Mouse (Mus musculus): Measurements from ENCODE around the gene Anxa4.

Anxa4 gene

DNA sequence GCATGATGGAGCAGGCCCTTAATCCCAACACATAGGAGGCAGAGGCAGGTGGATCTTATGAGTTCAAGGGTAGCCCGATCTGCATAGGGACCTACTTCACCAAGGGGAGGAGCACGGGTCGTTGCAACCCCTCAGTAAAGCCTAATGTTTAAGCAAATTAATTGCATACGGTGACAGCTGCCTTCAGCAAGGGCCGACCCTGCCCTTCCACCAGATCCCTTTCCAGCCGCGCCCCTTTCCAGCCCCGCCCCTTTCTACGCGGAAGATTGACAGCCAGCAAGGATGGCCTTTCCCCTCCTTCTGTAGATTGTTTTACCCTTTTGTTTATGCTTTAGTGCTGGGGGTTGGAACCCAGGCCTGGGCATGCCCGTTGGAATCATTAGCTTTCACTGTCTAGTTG, 8.0 kb upstream of the Anxa4 start:
- no peak for DNase-seq (ENCODE audit: extremely low spot score, low spot score)

DNA sequence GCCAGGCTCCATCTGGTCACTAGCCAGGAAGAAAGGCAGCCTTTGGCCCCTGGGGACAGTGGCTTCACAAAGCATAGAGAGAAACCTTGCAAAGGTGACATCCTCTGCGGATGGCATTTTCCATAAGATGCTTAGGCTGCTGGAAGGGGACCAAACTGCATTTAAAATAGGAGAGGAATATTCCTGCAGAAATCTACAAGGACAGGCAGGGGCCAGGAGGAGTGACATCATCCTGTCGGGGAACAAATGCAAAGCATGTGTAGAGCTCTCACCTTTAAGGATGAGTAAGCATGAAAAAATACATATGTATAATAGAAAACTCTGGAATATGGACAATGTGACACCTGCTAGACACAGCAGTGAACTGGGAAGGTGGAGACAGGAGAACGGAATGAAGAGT, 7.1 kb upstream of the Anxa4 start:
- DNase-seq (ENCODE audit: extremely low spot score, low spot score) = no peak

DNA sequence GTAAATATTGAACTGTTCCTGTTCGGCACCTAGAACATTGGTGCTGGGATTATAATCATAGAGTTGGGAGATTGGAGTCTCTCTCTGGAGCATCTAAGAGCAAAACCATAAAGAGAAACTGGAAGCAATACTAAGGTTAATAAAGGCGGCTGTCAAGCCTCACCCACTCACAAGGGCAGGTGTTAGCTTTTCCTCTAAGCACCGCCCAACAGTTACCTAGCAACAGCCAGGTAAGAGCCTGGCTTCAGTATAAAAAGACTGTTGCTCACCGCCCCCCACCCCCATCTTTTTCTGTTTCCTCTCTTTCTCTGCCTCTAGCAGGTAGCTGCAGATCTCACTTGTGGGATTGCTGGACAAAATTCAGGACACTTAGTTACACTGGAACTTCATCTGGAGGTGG, 4.1 kb upstream of the Anxa4 start:
- no peak for DNase-seq (ENCODE audit: extremely low spot score, low spot score)

GRCm38 (mm10) chr6:86793957-86794356, 573 bp upstream of the Anxa4 start:
- peak; percentile 16 for DNase-seq (ENCODE audit: extremely low spot score, low spot score)

DNA sequence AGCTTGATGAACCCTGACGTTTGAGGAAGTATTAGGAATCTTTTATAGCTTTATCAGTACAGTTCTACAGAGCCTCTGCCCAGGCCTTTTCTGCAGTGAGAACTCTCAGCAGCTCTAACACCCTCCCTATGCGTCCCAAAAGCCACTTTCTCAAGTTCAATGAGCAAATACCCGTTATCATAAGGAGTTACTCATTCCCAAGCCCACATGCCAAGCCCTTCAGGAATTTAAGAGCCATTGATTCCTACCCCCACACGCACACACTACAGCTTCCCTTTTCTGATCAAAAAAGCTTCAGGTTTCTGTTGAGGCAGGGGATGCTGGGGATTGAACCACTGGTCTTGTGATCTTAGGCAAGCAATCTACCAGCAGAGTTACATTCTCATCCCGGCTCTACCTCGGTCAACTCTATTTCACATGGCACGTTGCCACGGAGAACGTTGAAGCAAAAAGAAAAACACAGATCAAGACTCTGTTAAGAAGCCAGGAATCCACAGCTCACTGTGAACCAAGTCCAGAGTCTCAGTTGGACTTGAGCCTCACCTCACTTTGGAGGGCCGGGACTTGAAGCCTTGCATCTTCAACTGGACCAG, 2.9 kb downstream of the Anxa4 start:
- no peak for DNase-seq (ENCODE audit: extremely low spot score, low spot score)

DNA sequence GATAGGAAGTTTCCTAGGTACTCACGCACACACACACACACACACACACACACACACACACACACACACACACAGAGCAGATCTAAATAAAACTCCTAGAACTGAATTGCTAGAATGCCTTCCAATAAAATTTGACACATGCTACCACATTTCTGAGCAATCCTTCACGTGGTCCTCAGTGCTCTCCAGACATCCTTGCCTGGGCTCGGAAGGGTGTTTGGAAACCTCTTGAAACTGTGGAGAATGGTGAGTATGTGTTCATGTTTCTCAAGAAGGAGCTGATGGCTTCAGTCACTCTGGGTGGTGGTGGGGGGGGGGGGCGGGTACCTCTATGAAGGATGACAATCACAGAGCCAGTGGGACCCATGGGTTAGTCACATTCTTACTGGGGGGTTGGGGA, 5.1 kb downstream of the Anxa4 start:
- DNase-seq (ENCODE audit: extremely low spot score, low spot score) = no peak

DNA sequence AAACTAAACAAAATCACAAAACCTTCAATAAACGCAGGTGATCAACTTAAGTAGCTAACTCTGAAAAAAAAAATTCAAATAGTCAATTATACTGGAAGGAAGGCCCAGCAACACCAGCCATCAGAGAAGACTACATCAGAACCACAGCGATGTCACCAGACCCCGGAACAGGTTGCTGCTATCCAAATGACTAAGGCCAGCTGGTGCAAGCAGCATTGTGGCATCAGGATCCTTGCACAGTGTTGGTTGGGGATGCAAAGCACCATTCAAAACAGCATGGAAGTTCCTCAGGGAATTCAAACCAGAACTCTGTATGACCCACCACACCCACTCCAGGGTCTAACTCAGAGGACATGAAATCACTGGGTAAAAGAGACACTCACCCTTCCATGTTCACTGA, 6.8 kb downstream of the Anxa4 start:
- DNase-seq (ENCODE audit: extremely low spot score, low spot score) = no peak

DNA sequence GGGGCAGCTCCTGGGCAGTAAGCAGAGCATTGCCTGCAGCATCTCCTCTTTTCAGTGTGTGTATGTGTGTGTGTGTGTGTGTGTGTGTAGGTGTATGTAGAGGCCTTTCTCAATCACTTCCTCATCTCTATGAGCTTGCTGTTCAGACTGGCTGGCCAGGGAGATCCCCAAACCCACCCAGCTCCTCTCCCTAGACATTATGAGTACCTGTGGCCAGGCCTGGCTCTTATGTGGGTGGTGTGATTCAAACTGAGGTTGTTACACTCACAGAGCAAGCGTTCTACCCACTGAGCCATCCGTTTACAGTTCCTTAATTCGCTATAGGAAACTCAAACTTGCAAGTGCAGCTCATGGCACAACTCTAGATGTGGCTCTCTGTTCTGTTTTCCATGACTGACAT, 8.6 kb downstream of the Anxa4 start:
- DNase-seq (ENCODE audit: extremely low spot score, low spot score) = no peak

GRCm38 (mm10) chr6:86782342-86782741, 11.0 kb downstream of the Anxa4 start:
- no peak for DNase-seq (ENCODE audit: extremely low spot score, low spot score)

DNA sequence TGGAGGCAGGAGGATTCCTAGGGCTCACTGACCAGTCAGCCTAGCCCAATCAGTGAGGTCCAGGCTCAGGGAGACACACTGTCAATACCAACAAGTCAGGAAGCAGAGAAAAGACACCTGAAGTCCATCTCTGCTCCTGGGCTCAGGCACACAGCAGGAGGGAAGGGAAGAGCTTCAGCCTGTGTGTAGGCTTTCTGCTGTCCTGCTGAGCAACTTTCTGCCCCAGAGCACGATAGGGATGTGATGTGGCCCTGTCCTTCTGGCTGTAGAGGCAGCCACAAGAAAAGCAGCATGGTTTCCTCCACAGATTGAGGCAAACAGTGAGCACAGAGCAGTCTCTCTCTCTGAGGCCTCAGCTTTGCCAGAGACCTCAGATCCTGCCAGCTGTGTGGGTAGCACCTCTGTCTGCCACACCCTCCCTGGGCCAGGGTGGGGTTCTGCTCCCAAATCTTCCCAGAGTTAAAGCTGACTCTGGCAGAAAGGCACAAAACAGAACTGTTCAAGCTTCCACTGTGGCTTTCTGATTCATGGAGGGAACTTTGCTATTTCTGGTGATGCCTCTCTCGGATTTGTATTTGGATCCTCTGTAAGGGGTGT, 11.9 kb downstream of the Anxa4 start:
- no peak for DNase-seq (ENCODE audit: extremely low spot score, low spot score)

DNA sequence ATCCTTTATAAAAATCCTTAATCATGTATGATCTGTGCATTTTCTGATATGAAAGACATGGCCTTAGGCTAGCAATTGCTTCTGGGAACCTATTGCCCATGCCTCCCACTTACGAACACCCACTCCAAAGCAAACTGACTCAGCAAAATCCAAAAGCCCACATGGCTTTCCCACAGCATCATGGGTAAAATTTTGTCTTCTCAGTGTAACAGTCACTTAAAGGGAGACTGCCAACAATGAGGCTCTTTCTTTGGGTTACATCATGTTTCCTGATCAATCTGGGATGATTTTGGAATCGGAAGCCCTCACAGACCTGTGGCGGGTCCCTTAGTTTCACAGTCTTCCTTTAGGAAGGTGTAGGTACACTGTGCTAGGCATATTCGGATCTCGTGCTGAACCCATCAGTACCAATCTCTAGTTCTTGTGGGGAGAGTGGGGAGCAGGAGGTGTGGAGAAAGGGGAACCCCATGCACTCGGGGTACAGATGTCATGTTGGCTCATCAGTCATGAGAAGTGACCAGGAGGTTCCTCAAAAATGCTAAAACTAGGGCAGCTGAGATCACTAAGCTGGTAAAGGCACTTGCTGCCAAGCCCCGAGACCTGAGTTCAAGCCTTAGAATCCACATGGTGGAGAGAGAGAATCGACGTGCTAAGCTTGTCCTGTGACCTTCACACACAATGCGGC, 14.3 kb downstream of the Anxa4 start:
- DNase-seq (ENCODE audit: extremely low spot score, low spot score) = no peak

DNA sequence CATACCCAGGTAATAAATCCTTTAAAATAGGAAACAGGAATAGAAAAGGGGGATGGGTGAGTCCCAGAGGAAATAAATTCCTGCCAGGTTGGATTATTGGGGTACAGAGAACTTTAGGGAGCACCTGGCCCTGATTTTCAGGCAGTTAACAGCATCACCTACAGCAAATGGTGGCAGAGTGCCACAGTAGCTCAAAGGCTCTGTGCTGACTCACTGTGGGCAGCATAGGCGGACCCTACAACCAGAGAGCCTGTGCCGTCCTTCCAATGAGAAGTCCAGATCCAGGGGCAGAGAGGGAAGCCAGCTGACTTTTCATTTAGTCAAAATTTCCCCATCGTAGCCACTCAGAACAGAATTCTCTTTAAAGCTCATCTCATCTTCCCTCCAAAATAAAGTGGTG, 16.2 kb downstream of the Anxa4 start:
- DNase-seq (ENCODE audit: extremely low spot score, low spot score) = no peak

DNA sequence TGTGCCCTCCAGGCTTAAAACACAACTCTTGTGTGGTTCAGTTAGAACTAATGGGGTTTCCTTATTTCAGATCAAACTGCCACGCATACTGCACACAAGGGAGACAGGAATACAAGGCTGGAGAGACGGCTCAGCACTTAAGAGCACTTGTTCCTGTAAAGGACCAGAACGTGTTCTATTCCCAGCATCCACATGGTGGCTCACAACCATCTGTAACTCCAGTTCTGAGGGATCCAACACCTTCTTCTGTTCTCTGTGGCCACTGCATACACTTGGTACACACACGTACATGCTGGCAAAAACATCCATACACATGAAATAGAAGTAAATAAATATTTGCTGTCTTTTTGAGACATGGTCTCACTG, 16.7 kb downstream of the Anxa4 start:
- DNase-seq (ENCODE audit: extremely low spot score, low spot score) = no peak

DNA sequence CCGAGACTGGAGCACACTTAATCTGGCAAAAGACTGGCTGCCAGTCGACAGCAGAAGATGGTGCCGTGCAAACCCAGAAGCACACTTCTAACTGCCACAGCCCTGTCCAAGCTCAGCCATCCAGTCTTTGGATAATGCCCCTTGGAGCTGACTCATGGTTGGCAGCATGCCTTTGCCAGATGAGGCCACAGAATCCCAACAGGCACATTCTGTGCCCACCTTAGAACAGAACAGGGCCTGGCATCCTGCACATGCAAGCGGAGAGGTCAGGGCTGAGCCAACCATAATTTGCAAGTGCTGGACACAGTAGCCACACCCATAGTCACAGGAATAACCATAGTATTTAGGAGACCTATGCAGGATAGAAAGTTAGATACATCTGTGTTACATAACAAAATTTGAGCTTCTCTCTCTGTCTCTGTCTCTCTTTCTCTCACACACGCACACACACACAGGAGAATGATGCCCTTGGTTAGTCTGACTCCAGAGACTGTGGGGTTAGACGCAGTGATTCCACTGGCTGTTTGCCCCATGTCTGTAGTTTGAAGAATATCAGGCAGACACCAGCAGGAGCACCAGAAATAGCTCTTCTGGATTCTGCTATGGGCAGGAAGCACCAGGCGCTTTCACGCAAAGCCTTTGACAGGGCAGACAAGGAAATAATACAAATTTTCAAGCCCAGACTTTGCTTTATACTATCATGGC, 17.2 kb downstream of the Anxa4 start:
- no peak for DNase-seq (ENCODE audit: extremely low spot score, low spot score)

- DNase-seq (ENCODE audit: extremely low spot score, low spot score) = no peak
These were observed 18.4 kb downstream of the Anxa4 start for GRCm38 (mm10) chr6:86774937-86775336.

GRCm38 (mm10) chr6:86773830-86774229, 19.6 kb downstream of the Anxa4 start:
- no peak for DNase-seq (ENCODE audit: extremely low spot score, low spot score)

- DNase-seq (ENCODE audit: extremely low spot score, low spot score) = no peak
These were observed 20.8 kb downstream of the Anxa4 start for GRCm38 (mm10) chr6:86772631-86773030.

GRCm38 (mm10) chr6:86768938-86769337, 24.4 kb downstream of the Anxa4 start:
- DNase-seq (ENCODE audit: extremely low spot score, low spot score) = no peak

DNA sequence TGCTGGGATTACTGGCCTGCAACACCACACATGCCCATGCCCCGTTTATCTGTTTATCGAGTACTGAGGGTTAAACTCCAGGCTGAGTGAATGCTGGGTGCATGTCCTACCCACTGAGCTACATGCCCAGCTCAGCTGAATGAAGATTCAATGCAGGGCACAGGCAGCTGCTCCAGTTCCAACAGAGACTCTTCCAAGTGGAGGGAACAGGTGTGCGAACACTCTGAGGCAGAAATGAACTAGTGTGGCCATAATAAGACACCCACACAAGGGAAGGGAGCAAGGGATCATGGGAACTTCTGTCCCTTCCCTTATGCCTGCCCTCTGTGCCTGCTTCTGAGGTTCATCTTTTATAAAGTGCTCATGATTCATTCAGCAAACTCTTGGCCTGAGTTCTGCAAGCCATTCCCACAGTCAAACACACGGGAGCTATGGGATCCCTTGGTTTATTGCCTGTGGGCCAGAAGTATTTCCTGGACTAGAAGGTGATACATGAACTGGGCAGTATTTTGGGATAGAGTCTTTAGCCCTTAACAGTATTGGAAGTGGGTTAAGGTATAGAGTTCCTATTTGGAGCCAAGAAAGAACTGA, 25.1 kb downstream of the Anxa4 start:
- DNase-seq (ENCODE audit: extremely low spot score, low spot score) = no peak

DNA sequence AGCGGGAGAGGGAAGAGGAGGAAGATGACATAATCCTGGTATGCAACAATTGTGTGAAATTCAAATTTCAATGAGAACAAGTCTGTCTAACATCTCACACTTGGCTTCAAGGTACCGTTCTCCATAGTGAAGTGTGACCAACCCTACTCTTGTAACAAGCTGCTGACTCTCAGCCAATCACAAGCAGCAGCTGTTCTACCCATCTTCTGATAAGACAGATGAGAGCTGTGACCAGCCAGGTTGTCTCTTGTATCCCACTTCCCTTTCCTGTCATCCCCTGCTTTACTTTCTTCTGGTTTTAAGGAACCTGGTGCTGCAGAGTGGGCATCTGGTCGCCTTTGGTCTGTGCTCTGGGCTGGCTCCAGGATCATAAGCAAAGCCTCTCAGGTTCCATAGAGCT, 25.9 kb downstream of the Anxa4 start:
- no peak for DNase-seq (ENCODE audit: extremely low spot score, low spot score)

- no peak for DNase-seq (ENCODE audit: extremely low spot score, low spot score)
These were observed 27.7 kb downstream of the Anxa4 start for GRCm38 (mm10) chr6:86765637-86766059.

Data from neural tube, embryonic 10.5 days (tissue).